Mouse (Mus musculus): ENCODE measurements around the gene Clec1a.

The Clec1a gene

DNA sequence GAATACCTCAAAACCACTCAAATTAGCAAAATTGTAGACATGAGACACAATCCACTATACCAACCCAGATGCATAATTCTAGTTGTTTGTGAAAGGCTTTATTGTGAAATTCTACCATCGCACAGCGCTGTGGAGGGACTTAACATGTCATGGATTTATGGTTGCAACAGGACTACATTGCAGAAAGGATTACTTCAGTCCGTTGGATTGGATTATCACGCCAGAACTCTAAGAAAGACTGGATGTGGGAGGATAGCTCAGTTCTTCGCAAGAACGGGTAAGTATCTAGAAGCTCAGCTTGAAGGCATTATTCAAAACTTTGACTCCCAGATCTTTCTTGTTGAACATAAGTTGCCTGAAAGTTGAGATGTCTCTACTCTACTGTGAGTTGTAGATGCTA lies 48.4 kb downstream of the Clec1a start:
- DNase-seq: no peak

- no peak for DNase-seq
Measured at GRCm38 (mm10) chr6:129402404-129402803, 49.4 kb downstream of the Clec1a start.

- no peak for DNase-seq
Measured at GRCm38 (mm10) chr6:129399945-129400344, 51.9 kb downstream of the Clec1a start.

DNA sequence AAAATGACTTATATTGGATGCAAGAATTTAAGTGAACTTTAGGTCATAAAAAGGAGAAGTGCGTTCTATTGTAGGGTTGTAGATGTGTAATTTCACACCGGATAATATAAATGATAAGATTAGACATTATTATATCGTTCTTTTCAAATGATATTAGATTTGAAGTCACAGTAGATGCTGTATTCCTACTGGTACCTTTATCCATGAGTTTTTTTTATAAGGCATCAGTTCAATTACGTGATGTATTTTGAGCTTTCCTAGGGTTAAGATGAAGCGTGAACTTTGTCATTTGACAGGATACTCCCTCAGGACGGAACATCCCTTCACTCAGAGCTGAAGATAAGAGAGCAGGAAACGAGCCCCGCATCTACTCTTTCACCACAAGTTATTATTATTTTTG lies 54.8 kb downstream of the Clec1a start, which contains the start of gene Clec1b:
Gene Clec1b, plus strand, starts transcription at position 301 of the 400 bp plus-strand sequence.
- DNase-seq: no peak

DNA sequence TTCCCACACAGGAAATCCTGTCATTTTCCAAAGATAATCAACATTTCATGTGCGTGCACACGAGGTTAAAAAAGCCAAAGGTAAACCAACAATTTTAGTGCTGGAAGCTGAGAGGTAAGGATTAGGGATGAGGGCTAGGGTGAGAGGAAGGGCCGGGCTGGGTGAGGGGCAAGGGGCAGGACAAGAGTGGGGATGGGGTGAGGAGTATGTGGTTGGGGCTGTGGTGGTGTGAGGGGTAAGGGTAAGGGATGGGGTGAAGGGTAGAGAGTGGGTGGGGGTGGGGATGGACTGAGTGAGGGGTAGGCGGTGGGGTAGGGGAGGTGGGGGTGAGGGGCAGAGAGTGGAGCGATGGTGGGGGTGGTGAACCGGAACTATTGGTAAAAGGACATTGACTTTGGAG lies 58.1 kb downstream of the Clec1a start:
- DNase-seq: no peak

DNA sequence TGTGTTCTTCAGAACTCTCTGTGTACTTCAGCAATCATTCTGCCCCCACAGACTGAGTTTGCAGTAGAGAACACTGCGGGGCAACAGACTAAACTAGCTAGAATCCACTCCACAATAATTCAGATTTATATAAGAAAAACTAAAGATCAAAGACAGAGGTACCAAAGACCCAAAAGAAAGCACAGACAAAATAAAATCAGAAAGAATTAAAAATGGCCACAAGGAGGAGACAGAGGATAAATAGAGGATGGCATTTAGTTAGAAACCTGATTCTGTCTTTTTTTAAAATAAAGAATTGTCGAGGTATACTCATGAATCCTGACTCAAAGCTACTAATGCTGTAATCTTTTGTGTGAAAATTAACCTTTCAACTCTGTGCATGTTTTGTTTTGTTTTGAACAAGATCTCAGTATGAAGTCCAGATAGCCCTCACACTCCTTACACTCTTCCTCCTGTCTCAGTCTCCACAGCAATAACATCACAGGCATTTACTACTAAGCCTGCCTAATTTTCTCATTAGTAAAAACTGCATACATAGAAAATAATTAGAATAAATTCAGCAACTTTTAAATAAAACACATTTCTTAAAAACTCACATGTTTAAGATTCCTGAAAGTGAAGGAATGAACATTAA lies 58.6 kb downstream of the Clec1a start:
- no peak for DNase-seq

DNA sequence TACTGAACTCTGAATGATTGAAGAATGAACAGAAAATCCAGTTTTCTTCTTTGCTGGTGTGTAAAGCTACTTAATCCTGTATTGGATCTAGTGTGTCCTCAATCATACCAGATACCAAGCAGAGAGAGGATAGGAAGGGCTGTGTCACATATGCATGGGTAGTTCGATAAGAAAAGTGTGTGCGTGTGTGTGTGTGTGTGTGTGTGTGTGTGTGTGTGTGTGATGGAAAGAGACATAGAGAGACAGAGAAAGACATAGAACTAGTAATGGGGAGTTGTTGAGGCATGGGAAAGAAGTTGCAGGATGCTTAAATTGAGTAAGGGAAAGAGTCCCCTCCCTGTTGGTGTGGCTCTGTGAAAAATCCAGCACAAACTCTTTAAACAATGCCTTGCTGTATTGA lies 66.0 kb downstream of the Clec1a start, which contains the start of gene Clec12b:
Gene Clec12b, minus strand, starts transcription at position 101 of the 400 bp plus-strand sequence.
- no peak for DNase-seq

DNA sequence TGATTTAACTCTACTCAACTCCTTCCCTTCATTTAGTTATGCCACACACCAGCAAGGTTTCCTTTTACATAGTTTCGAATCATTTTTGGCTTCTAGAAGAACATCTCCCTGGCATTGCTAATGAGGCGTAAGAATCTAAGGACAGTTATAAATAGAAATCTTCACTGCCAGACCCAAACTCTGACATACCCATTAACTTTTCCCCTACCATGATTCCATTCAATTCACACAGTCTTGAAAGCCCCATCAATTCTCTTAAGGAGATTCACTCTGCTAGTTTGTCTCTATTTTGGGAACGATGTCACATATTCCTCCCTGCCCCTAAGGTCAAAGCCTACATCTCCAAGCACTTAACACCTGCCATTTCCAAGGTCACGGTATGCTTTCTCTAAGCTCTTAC lies 66.8 kb downstream of the Clec1a start:
- DNase-seq: no peak

GRCm38 (mm10) chr6:129383466-129383865 lies 68.3 kb downstream of the Clec1a start:
- no peak for DNase-seq

DNA sequence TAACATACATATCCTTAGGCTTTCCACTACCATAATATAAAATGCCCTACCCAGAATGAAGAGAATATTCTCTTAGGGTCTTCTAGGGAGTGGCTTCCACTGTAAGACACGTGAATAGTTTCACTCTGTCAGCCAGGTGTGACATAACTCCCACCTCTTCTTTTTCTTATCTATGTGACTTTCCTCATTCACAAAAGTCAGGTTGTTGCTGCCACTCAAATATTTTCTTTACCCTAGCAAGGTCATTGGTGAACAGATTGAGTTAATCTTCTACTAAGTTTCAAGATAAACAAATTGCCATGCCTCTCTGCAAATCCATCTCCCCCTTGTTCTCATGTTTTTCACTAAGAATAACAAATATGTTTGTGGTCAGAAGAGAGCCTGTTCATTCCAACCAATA lies 70.1 kb downstream of the Clec1a start:
- DNase-seq: no peak

DNA sequence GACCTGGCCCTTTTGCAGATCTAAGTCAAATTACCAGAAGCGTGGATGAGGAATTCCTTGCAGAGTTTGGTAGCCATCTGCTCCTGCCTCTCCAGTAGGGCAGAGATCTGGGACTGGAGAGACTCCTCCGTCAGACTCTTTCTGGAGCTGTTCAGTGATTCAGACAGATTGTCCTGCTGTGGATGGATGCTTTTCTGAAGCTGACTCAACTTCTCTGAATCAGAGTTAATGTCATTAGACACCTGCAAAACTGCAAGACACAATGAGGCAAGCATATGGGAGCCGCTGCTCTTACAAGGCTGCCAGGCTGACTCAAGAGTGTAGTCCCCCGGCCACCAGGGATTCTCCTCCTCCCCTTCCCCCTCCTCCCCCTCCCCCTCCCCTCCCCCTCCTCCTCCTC lies 71.3 kb downstream of the Clec1a start:
- DNase-seq: no peak

GRCm38 (mm10) chr6:129374937-129375471 lies 76.8 kb downstream of the Clec1a start:
- DNase-seq: no peak

Data from right cerebral cortex, postnatal 14 days (tissue).